Mouse (Mus musculus) stomach, embryonic 15.5 days (tissue): ENCODE measurements around the gene Pycr1. TPM values are rescaled to one million over a fixed set of nuclear protein-coding genes. Genes with fewer than 3 reads are reported as not detected.

Experiments used
- ATAC-seq: fragments of 200-750 bp; cut with Nextera tagmentation; 2 replicates; pipeline ENCODE4 v1.8.0; 2017; ENCODE audit warnings: low read depth, moderate number of reproducible peaks, moderate TSS enrichment; ENCODE audit not compliant: insufficient read depth, low FRiP score
- H3K27ac ChIP-seq: fragments of 300-500 bp; sonication (generic); 2 replicates; pipeline ENCODE4 v1.5.1; 2015; ENCODE audit warnings: mild to moderate bottlenecking, inconsistent platforms
- H3K27me3 ChIP-seq: fragments of 300-500 bp; sonication (generic); replicated peaks from 2 replicates; pipeline ENCODE4 v1.6.1; 2015; ENCODE audit warnings: inconsistent platforms
- H3K36me3 ChIP-seq: fragments of 300-500 bp; sonication (generic); 2 replicates; pipeline ENCODE4 v1.6.1; 2015; ENCODE audit warnings: inconsistent platforms
- H3K4me1 ChIP-seq: fragments of 300-500 bp; sonication (generic); 2 replicates; pipeline ENCODE4 v1.6.1; 2015; ENCODE audit warnings: inconsistent platforms
- H3K4me2 ChIP-seq: fragments of 300-500 bp; sonication (generic); 2 replicates; pipeline ENCODE4 v1.6.1; 2015; ENCODE audit warnings: mild to moderate bottlenecking, inconsistent platforms
- H3K4me3 ChIP-seq: fragments of 300-500 bp; sonication (generic); replicated peaks from 2 replicates; pipeline ENCODE4 v1.5.1; 2015; ENCODE audit warnings: inconsistent platforms
- H3K9ac ChIP-seq: fragments of 300-500 bp; sonication (generic); 2 replicates; pipeline ENCODE4 v1.6.1; 2015; ENCODE audit warnings: inconsistent platforms
- H3K9me3 ChIP-seq: fragments of 300-500 bp; sonication (generic); 2 replicates; pipeline ENCODE4 v1.6.1; 2016; ENCODE audit warnings: inconsistent platforms
- WGBS: fragments of 180-500 bp; shearing (Covaris S2); methylation state at CpG from one replicate; pipeline ENCODE4 v1.1.7; 2015; 5-methylcytosine and 5-hydroxymethylcytosine counted together
- polyA plus RNA-seq: library from polyadenylated mRNA; unstranded; fragments of >200 nt; fragmentation: Nextera tagmentation; extraction: Ambion mirVana; gene quantifications from 2 replicates; pipeline ENCODE4 v1.2.1, GENCODE M21; 2015

Pycr1 gene
- polyA plus RNA-seq, 1 experiment from 2014 or later: 32.5 TPM

DNA sequence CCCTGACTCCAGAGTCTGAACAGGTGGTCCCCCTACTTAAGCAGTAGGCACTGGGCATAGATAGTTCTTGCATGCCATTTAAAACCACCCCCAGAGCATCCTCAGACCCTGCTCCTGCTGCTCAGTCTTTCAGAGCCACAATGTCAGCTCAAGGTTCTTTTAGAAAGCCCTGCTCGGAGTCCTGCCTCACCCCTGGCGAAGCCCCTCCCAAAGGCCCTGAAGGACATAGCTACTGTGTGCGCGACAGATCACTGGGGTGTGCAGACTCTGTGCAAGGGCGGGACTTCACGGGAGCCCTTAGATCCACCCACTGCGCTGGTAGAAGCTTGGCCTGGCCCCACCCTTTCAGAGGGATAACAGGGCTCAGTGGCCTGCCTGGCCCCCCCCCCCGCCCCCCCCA lies 34.3 kb downstream of the Pycr1 start:
- Histone ChIP-seq H3K4me1 (peaks cover 18% of the 10 kb centered on the region), H3K9ac (no peak overlapping the region), H3K4me3 (no peak overlapping the region), H3K9me3 (no peaks in the 10 kb centered on the region), H3K27ac (no peak overlapping the region), H3K36me3 (peaks cover 46% of the 10 kb centered on the region), H3K4me2 (peak overlapping the region; percentile 71), H3K27me3 (no peaks in the 10 kb centered on the region)
- peak; percentile 71 for ATAC-seq
- 36% methylated on average over 8 of the region's 8 CpGs for WGBS

DNA sequence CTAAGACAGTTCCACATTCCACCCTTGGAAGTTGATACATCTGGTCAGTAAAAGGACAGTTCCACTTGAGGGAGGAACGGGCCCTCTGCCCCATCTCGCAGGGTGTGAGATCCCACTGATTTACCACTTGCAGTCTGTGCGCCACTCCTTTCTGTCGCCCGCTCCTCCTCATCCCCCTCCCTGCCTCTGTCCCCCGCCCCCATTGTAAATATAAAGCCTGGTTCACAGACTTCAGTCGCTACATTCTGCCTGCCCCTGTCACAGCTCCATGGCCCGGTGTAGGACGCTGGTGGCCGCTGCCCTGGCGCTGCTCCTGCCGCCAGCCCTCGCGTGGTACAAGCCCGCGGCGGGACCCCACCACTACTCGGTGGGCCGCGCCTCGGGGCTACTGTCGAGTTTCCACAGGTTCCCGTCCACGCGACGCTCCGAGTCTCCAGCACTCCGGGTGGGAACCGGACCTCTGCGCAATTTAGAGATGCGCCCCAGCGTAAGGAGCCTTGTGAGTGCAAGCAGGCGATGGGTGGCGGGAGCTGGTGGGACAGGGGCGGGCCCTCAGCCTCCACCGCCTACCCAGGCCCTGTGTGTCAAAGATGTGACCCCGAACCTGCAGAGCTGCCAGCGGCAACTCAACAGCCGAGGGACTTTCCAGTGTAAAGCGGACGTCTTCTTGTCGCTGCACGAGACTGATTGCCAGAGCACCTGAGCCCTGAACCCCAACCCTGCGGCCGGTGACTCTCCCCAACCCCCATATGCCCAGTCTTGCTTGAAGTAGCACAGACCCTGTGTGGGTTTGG lies 35.1 kb downstream of the Pycr1 start, which contains the start of gene Npb:
Gene Npb, plus strand, starts transcription at position 237 of the 794 bp plus-strand sequence.
- H3K9ac ChIP-seq: peak within 1 kb of the TSS; percentile 39; the same call in 1 of the 2 replicates
- WGBS: 7% methylated on average over 45 of the region's 45 CpGs
- H3K36me3 ChIP-seq: peaks cover 43% of the 10 kb centered on the region
- 0 out of 2 replicates have a peak, but pooled peaks have one; percentile 20 for ATAC-seq
- peak within 1 kb of the TSS; percentile 26; the same call in 1 of the 2 replicates for H3K27ac ChIP-seq
- H3K4me3 ChIP-seq: peak within 1 kb of the TSS; percentile 36
- no peaks in the 10 kb centered on the region for H3K27me3 ChIP-seq
- H3K4me2 ChIP-seq: peak within 1 kb of the TSS; percentile 71
- H3K4me1 ChIP-seq: peaks cover 18% of the 10 kb centered on the region
- no peaks in the 10 kb centered on the region for H3K9me3 ChIP-seq

DNA sequence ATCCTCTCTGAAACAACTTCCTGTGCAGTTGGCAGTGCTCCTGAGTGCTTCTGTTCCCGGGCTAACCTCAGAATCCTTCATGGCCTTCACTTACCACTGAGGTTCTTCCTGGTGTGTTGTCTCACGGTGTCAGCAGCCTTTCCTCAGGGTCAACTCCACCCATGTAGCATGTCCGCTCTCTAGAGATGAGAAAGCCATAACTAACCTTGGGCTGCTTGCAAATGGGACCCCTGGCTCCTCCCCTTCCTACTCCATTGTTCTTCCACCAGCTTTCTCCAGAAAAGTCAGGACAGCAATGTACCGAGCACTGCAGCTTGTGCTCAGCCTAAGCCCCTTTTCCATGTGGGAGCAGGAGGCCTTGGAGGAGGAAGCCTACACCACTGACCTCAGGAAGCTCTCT lies 36.8 kb downstream of the Pycr1 start:
- no peak for ATAC-seq

DNA sequence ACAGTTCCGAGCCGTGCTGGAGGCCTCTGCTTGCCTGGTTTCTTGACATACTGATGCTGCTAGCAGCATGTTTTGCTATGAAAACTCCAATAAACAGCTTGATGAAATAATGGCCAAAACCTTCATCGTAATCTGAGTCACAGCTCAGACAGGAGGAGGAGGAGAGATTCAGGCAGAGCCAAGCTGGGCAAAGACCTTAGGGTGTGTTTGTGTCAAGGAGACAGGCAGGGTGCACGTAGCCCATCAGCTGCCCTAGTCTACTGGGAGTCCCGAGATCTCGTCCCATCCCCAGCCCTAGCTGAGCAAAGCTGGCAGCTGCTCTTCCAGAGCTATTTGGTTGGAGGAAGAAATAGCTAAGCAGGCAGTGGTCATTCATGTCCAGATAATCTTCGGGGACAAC lies 37.9 kb downstream of the Pycr1 start:
- Histone ChIP-seq H3K9me3 (no peaks in the 10 kb centered on the region), H3K36me3 (peaks cover 35% of the 10 kb centered on the region), H3K4me2 (no peak overlapping the region), H3K9ac (no peak overlapping the region), H3K27me3 (no peaks in the 10 kb centered on the region), H3K27ac (no peak overlapping the region), H3K4me3 (no peak overlapping the region), H3K4me1 (peaks cover 18% of the 10 kb centered on the region)
- WGBS: 87% methylated on average over 7 of the region's 7 CpGs
- ATAC-seq: no peak

More for the DNA sequence above, 36.8 kb downstream of the Pycr1 start:
- 73% methylated on average over 4 of the region's 4 CpGs for WGBS
- Histone ChIP-seq H3K4me1 (peaks cover 18% of the 10 kb centered on the region), H3K27ac (no peak overlapping the region), H3K4me3 (no peak overlapping the region), H3K27me3 (no peaks in the 10 kb centered on the region), H3K36me3 (peaks cover 38% of the 10 kb centered on the region), H3K9ac (no peak overlapping the region), H3K9me3 (no peaks in the 10 kb centered on the region), H3K4me2 (no peak overlapping the region)

DNA sequence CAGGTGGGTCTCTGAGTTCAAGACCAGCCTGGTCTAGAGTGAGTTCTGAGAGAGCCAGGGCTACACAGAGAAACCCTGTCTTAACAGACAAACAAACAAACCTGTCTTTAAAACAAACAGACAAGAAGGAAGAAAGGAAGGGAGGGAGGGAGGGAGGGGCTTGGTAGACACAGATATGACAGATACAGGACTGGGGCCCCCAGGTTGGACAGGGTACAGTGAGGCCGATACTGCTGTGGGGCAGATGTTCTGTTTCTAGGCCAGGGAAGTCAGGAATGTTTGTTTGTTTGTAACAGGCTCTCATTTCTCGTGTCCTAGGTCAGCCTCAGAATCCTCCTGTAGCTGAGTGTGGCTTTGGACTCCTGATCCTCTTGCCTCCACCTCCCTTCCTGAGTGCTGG lies 40.0 kb downstream of the Pycr1 start:
- H3K27me3 ChIP-seq: no peaks in the 10 kb centered on the region

DNA sequence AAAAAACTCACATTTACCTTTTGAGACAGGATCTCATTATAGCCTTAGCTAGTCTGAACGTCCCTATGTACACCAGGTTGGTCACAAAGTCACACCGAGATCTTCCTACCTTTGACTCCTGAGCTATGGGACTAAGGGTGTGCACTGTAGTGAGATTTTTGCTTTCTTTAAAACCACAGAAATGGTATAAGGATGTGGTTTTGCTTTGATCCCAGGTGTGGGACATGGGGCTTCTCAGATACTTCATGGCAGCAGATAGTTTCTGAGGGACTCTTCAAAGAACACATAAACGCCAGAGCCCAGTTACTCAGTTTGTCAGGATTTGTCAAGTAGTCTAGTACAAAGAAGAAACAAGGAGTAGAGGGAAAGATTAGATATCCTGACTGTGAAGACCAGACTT lies 42.9 kb downstream of the Pycr1 start:
- WGBS: 92% methylated on average over 3 of the region's 3 CpGs

More for the DNA sequence above, 40.0 kb downstream of the Pycr1 start:
- peaks cover 37% of the 10 kb centered on the region for H3K36me3 ChIP-seq
- no peak overlapping the region for H3K4me2 ChIP-seq
- no peaks in the 10 kb centered on the region for H3K9me3 ChIP-seq
- H3K9ac ChIP-seq: no peak overlapping the region
- 69% methylated on average over 2 of the region's 2 CpGs for WGBS
- no peak overlapping the region for H3K4me3 ChIP-seq
- H3K27ac ChIP-seq: no peak overlapping the region
- no peak for ATAC-seq
- H3K4me1 ChIP-seq: peaks cover 15% of the 10 kb centered on the region

DNA sequence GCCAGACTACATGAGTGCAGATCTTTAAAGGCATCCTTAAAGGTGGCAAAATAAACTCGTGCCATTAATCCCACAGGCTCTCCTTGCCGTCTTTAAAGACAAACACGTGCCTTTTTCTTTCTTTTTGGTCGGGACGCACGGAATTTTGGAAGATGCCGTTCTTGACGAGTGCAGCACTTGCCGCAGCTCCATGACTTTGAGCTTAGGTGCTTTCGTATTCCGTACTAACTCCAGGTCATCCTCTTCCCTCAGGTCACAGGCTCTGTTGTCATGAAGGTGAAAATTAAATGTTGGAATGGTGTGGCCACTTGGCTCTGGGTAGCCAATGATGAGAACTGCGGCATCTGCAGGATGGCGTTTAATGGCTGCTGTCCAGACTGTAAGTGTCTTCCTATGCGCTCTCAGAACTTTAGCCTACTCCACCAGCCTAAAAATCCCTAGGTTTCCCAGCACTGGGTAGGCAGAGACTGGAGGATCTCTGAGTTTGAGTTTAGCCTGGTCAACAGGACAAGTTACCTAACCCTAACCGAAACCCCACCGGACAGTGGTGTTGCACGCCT lies 44.5 kb downstream of the Pycr1 start:
- Histone ChIP-seq H3K4me1 (peaks cover 12% of the 10 kb centered on the region), H3K27me3 (no peaks in the 10 kb centered on the region), H3K4me2 (peak overlapping the region; percentile 81), H3K36me3 (peaks cover 37% of the 10 kb centered on the region), H3K9me3 (no peaks in the 10 kb centered on the region), H3K4me3 (peak overlapping the region; percentile 95), H3K27ac (peak overlapping the region; percentile 88), H3K9ac (peak overlapping the region; percentile 45)
- 41% methylated on average over 17 of the region's 17 CpGs for WGBS
- ATAC-seq: no peak

More for the DNA sequence above, 42.9 kb downstream of the Pycr1 start:
- Histone ChIP-seq H3K36me3 (peaks cover 36% of the 10 kb centered on the region), H3K4me1 (peaks cover 12% of the 10 kb centered on the region), H3K9me3 (no peaks in the 10 kb centered on the region), H3K9ac (no peak overlapping the region), H3K4me3 (no peak overlapping the region), H3K4me2 (no peak overlapping the region), H3K27me3 (no peaks in the 10 kb centered on the region), H3K27ac (no peak overlapping the region)
- no peak for ATAC-seq

DNA sequence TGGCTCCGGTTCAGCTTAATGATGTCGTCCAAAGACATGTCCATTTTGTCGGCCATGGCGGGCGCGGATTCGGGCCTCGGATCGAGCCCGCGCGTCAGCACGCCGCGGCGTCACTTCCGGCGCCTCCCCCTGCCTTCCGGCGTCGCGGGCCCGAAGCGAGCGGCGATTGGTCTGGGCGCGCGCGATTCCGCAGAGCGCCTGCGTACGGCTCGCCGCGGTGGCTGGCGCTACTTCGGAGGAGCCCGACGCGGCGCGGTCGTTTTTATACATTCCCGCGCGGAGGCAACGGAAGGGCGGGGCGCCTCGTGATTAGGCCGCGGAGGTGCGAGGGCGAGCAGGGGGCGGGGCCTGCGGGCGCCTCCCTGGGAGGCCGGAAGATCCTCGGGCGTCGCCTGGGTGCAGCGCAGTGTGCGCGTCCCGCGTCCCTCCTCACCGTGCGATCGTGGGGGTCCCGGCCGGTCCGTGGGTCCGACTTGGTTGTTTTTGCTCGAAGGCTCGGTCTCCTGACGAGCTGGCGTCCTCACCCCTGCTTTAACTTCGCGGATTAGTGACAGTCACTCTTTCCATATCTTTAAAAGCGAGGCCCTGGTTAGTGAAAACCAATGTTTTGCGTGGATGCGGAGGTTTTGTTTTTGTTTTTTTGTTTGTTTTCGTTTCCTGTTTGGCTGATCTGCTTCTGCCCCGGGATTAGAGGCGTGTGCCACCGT lies 45.1 kb downstream of the Pycr1 start, which contains the start of the genes Alyref and Anapc11:
Gene Alyref, minus strand, starts transcription at position 83 of the 707 bp plus-strand sequence.
Gene Anapc11, plus strand, starts transcription at position 139 of the 707 bp plus-strand sequence.
- Histone ChIP-seq H3K36me3 (peaks cover 41% of the 10 kb centered on the region), H3K4me1 (peaks cover 12% of the 10 kb centered on the region), H3K4me3 (peak within 1 kb of the TSS; percentile 95), H3K27ac (peak within 1 kb of the TSS; percentile 91), H3K4me2 (peak within 1 kb of the TSS; percentile 81), H3K27me3 (no peaks in the 10 kb centered on the region), H3K9me3 (no peaks in the 10 kb centered on the region), H3K9ac (peak within 1 kb of the TSS; percentile 99)
- under 1% methylated on average over 87 of the region's 88 CpGs for WGBS
- peak; percentile 97 for ATAC-seq

DNA sequence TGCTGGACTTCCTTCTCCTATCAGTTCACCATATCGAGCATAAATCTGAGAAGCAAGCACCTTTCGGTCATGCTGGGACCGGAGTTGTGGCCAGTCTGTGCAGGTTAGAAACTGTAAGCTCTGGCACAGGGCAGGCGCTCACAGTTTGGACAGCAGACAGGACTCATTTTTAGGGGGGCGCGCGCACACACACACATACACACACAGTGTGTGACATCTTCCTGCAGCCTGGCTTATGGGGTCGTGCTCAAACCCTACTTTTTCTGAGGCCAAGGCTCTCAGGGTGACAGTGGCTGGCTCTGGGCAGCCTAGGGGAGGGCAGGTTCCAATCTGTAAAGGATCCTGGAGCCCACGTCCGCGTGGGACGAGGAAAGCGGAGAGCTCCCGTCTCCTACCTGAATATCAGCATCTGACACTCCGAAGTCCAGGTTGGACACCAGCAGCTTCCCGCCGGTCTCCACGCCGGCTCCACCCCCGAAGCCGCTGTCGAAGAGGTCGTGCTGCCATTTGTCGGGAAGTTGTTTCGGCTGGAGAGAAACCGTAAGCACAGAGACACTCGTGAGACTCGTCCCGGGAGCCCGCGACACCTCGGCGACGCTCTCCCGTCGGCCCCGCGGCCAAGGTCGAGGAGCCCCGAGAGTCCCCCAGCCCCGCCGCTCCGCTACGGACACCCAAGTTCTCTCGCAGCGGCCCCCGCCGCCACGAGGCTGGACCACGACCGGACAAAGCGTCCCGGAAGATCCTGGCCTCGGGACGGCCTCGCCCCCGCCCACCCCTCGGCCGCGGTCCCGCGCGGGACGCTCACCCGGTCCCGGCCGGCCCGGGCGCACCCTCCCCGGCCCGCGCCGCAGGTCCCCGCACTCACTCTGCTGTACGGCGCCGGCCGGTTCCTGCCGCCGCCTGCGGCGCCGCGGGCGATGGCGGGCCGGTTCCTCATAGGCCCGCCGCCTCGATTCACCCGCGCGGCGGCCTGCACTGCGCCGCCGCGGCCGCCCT lies 46.0 kb downstream of the Pycr1 start:
- Histone ChIP-seq H3K4me1 (peaks cover 12% of the 10 kb centered on the region), H3K4me3 (peak overlapping the region; percentile 95), H3K27me3 (no peaks in the 10 kb centered on the region), H3K27ac (peak overlapping the region; percentile 91), H3K36me3 (peaks cover 43% of the 10 kb centered on the region), H3K9me3 (no peaks in the 10 kb centered on the region), H3K9ac (peak overlapping the region; percentile 99), H3K4me2 (peak overlapping the region; percentile 78)
- peak; percentile 25 for ATAC-seq
- WGBS: 3% methylated on average over 87 of the region's 99 CpGs

DNA sequence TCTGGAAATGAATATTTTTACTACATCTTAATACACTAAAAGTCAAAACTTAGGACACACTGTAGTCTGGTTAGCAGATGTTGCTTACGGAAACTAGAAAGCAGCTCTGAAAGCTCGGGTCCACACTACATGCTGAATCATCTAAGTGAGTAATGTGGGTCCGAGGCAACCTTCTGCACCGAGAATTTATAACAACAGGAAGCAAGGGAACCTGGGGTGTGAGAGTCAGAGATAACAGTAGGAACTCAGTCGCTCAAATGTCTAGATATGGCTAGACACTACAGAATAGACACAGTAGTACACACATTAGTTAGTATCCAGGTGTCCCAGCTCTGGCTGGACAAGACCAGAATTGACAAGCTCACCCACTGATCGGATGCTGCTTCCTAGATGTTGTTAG lies 55.0 kb downstream of the Pycr1 start:
- no peak for ATAC-seq
- H3K27me3 ChIP-seq: no peaks in the 10 kb centered on the region
- no peak overlapping the region for H3K4me2 ChIP-seq
- H3K9me3 ChIP-seq: no peaks in the 10 kb centered on the region
- no peak overlapping the region for H3K4me3 ChIP-seq
- no peaks in the 10 kb centered on the region for H3K4me1 ChIP-seq
- no peak overlapping the region for H3K27ac ChIP-seq
- H3K9ac ChIP-seq: no peak overlapping the region
- peaks cover 54% of the 10 kb centered on the region for H3K36me3 ChIP-seq
- 87% methylated on average over 6 of the region's 6 CpGs for WGBS
